Mouse (Mus musculus) kidney, adult 9 months (tissue): ENCODE data around the gene Rps6kb2.
"Not testable (repeated sequence)": the region's sequence is repeated elsewhere in the genome, so short reads cannot be mapped to it uniquely, and the experiment has no call there.

Experiments used
- DNase-seq: peaks from one replicate; pipeline ENCODE4 v3.0.0; 2022

Rps6kb2 gene

DNA sequence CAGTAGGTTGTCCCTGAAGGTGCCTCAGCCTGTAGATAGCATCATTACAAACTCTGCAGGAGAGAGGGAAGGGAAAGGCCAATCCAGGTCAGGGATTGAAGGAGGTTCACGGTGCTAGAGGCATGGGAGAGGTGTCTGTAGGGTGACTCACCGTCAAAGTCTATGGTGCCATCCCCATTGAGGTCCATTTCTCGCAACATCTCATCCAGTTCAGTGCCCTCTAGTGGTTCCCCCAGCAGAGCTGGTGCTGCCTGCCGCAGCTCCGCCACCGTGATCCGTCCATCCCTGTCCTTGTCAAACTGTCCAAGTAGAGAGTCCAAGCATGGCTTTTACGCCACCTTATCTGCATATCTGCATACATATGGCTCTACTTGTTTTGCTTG is 27.2 kb downstream of the Rps6kb2 start:
- not testable (repeated sequence) for DNase-seq

GRCm38 (mm10) chr19:4135229-4135962 is 27.8 kb downstream of the Rps6kb2 start:
- not testable (repeated sequence) for DNase-seq

- no peak for DNase-seq
These were observed 28.8 kb downstream of the Rps6kb2 start for GRCm38 (mm10) chr19:4134354-4134753.

GRCm38 (mm10) chr19:4131768-4132167 is 31.4 kb downstream of the Rps6kb2 start:
- DNase-seq, result no peak

GRCm38 (mm10) chr19:4131075-4131474 is 32.1 kb downstream of the Rps6kb2 start:
- DNase-seq, result no peak

GRCm38 (mm10) chr19:4130106-4130505 is 33.0 kb downstream of the Rps6kb2 start:
- DNase-seq, result no peak

DNA sequence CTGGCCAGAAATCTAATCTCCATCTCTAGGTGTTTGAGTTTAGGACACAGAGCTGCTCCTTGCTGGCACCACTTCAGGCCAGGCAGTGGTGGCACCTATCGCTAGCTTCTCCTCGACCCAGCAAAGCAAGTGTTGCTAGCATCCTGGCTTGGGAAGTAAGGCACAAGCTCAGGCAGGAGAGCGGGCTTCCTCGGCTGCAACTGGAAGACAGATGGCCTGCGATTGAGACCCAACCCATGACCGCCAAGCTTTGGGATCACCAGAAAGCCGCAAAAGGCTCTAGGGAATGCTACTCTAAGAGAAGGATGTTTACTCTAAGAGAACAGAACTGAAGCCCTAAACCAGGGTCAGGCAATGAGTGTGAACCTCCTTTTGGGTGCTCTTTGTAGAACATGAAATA is 33.7 kb downstream of the Rps6kb2 start:
- DNase-seq, result no peak

DNA sequence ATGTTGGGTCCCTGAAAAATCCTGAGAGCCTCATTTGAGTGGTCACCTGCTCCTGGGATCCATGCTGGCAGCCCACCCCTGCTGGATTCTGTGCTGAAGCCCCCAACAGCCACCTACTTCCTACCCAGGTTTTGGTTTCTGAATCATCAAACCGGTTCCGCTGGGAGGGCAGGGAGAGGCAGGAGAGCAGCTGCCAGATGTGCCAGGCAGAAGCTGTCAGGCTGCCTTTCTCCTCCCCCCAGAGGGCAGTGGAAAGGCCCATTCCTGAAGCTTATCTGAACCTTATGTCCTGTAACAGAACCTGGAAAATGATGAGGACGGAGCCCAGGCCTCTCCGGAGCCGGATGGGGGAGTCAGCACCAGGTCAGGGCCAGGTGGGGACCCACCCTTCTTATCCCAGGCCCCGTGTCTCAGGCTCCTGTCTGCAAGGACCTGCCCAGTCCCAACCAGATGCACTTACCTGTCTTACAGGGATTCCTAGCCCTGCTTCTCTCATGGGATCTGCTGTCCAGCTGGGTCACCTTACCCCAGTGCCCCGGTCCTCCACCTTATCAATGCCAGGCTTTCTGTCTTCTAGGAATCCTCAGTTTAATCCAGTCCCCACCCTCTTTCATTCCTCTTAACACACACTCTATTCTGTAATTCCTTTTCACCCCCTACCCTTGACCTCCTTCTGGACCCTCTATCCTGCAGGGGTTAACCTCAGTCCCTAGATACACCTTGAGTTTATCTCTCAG is 36.2 kb downstream of the Rps6kb2 start:
- no peak for DNase-seq

DNA sequence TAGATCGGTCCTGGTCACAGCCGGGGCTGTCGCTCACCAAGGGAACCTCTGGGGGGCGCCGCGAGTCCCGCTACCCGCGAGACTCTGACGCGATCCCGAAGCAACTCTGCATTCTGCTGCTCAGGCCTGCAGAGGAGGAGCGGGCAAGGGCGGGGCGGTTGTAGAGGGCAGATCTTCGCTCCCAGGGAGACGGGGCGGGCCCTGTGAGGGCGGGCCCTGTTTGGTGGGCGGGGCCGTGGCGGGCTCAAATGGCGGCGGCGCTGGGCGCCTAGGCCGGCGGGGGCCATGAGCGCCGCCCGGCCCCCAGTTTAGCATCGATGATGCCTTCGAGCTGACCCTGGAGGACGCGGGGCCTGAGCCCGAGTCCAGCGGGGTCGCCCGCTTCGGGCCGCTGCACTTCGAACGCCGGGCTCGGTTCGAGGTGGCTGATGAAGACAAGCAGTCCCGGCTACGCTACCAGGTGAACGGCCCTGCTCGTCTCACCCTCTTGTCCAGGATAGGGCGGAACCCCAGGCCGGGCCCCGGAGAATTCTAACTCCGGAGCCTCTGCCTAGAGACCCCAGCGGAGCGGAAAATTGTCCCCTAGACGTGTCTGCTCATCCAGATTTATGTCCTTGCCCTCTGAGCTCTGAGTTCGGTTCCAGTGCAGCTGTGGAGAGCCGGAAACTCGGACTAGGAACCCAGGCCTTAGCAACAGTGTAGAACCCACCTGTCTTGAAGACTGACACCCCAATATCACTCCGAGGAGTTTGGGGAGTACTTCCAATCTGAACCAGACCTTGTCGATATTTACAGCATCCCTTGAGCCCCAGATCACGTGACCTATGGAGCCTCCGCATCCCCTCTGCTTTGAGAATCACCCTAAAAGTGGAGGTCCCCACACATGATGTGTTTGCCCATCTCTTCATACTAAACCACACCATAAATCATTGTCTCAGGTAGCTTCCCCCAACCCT is 37.1 kb downstream of the Rps6kb2 start, which contains the start of gene Aip:
Gene Aip, minus strand, starts transcription at position 118 of the 956 bp plus-strand sequence.
- DNase-seq, result peak; percentile 99

DNA sequence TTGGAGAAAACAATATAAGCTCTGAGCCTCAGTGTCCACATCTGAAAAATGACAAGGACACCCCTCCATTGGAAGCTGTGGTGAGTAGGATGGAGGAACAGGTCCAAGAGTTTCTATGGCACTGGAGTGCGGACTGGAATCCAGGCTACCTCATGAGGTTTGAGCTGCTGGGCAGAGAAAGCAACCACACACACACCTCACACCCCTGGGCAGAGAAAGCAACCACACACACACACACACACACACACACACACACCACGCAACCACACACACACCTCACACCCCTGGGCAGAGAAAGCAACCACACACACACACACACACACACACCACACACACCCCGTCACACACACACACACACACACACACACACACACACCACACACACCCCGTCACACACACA is 37.9 kb downstream of the Rps6kb2 start:
- not testable (repeated sequence) for DNase-seq

- DNase-seq, result no peak
These were observed 38.7 kb downstream of the Rps6kb2 start for GRCm38 (mm10) chr19:4124432-4124831.

GRCm38 (mm10) chr19:4122411-4123370 is 40.5 kb downstream of the Rps6kb2 start:
- DNase-seq, result no peak

DNA sequence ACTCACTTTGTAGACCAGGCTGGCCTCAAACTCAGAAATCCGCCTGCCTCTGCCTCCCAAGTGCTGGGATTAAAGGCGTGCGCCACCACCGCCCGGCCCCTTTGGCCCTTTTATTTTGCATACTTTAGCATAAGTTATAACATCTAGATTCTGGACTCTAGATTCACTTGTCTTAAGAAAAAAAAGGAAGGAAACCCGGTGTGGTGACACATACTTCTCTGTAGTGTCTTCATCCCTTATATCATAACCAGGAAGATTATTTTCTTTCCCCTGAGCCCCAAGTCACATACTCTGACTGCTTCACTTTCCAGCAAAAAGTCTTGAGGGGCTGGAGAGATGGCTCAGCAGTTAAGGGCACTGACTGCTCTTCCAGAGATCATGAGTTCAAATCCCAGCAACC is 41.3 kb downstream of the Rps6kb2 start:
- not testable (repeated sequence) for DNase-seq

DNA sequence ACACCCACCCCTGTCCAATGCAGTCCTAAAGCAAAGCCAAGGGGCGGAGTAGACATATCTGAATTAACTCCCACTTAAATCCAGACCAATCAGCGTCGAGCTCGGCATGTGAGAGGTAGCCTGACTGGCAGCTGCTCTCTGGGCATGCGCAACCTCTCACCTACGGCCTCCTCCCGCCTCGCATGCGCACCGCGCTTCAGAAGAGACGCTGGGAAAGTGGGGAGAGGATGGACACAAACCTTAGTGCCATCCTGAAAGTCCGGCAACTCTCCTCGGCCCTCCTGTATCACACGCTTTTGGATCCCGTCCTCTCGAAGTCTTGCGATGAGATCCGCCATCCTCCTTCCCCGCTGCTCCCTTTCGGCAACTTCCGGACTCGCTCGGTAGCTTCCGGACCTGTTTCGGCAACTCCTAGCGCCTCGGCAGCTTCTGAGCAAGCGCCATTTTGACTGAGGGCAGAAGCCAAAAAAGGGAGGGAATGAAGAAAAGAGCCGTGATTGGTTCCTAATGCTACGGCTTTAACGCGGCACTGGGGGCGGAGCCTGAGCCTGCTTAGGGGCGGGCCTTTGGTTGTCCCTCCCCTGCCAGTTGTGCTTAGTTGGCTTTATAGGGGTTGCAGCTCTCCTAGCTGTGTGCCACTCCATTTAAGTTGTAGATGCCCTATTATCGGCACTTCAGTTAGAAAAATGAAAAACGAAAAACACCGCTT is 41.9 kb downstream of the Rps6kb2 start:
- peak; percentile 100 for DNase-seq

- no peak for DNase-seq
These were observed 42.7 kb downstream of the Rps6kb2 start for GRCm38 (mm10) chr19:4120496-4120895.

DNA sequence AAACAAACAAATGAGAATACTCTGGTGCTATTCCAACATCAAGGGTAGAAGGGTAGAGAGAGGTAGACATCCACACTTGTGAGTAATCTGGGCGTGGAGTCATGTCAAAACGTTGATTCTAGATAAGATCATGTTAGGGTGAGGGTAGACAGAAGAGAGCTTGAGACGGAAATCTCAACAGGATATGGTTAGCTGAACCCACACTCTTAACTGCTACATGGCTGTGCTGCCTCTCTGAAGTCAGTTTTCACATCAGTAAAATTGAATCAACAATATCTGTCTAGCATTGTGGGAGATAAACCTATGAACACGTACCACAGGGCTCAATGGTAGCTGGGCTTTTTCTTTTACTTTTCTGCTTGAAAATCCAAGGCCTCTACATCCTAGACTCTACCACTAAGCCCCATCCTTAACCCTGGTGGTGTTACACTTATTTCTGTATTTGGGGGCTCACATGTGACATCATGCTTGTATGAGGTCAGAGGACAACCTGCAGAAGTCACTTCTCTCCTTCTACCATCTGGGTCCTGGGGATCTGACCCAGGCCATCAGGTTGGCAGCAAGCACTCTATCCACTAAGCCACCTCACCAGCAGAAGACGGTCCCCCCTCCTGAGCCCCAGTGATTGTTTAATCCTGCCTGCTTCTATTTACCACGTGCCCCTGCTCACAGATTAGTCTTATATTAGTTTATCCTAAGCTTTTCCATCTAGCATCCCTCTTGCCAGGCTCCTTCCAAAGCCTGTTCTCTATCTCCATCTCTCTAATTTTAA is 43.3 kb downstream of the Rps6kb2 start:
- no peak for DNase-seq

DNA sequence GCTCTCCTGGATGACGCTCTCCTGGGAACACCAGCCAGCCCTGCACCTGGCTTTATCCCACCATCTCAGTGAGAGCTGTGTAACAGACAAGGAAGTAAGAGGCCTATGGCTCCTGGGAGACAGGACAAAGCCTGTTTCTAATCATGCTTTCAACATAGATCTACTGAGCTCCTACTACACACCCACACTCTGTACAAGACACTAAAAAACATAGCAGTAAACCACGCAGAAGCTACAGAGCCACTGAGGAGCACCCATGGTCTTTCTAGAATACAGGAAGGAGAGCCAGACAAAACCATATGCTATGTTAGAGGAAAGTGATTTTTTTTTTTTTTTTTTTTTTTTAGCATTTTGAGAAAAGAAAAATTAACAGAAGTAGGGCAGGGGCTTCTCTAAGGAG is 44.8 kb downstream of the Rps6kb2 start:
- DNase-seq, result no peak

DNA sequence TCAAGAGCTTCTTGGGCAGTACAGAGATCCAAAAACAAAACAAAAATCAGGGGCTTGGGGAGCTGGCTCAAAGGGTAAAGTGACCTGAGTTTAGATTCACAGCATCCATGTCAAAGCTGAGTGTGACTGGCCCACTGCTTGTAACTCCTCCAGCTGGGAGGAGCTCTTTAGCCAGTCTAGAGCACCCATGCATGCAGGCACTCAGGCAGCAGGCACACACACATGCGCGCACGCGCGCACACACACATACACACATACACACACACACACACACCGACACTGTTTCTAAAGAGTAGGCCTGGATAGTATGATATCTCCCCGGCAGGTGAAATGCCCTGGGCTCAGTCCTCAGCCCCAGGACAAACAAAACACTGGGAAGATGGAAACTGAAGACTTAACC is 46.1 kb downstream of the Rps6kb2 start:
- DNase-seq, result no peak

- no peak for DNase-seq
These were observed 47.3 kb downstream of the Rps6kb2 start for GRCm38 (mm10) chr19:4115816-4116215.

- DNase-seq, result no peak
These were observed 48.0 kb downstream of the Rps6kb2 start for GRCm38 (mm10) chr19:4115144-4115543.
